11 mouse cellular contexts compared by ENCODE assay signal in the genomic region with DNA sequence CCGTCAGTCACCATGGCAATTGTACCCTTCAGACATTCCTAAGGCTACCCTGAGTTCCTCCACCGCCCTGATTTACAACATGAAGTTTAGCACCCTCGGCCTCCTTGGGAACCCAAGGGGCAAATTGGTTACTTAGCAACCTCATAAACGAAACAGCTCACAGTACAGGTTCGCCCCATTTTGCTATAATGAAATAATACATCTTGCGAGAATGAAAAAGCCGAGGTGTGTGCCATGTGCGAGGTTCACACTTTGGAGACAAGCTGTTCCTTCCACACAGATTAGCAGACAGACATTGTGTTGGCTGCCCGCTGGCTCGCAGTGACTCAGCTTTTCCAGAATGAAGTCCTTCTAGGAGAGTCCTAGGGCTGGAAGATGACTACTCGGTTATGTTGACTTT.
DNase-seq lines count a peak whose midpoint lies in the region; ATAC-seq and TF ChIP-seq lines count a peak whose summit lies in the region.
"Had no signal": no experiment of that assay in that cellular context is flagged by ENCODE, and none has a peak within 500 bp of the region (broad histone marks: within the 10 kb centered on the region; RNA-seq: fewer than 3 reads in every experiment).

No protein-coding gene starts in this region.

- no peaks in the 10 kb centered on the region for H3K4me1 ChIP-seq in intestine, embryonic 14.5 days (replicated peaks; ENCODE audit: control insufficient read depth, insufficient read depth, low read length)
- H3K4me1 ChIP-seq in intestine, postnatal 0 days (replicated peaks; ENCODE audit: control insufficient read depth, insufficient read depth, low read length), result no peaks in the 10 kb centered on the region
- peaks cover 33% of the 10 kb centered on the region for H3K4me1 ChIP-seq in neural tube, embryonic 15.5 days

- H3K9ac ChIP-seq in intestine, embryonic 14.5 days (ENCODE audit: low read length), result no peak overlapping the region
- H3K9ac ChIP-seq in intestine, postnatal 0 days (ENCODE audit: low read depth, low read length), result no peak overlapping the region
- H3K9ac ChIP-seq in neural tube, embryonic 15.5 days (replicated peaks), result no peak overlapping the region
- H3K9ac ChIP-seq: embryonic facial prominence, embryonic 12.5 days; lung, embryonic 14.5 days had no signal

- H3K36me3 ChIP-seq in intestine, embryonic 14.5 days (ENCODE audit: control insufficient read depth, insufficient read depth, low read length), result no peaks in the 10 kb centered on the region
- no peaks in the 10 kb centered on the region for H3K36me3 ChIP-seq in intestine, postnatal 0 days (ENCODE audit: control insufficient read depth, insufficient read depth)
- H3K36me3 ChIP-seq in neural tube, embryonic 15.5 days, result no peaks in the 10 kb centered on the region
- H3K36me3 ChIP-seq: embryonic facial prominence, embryonic 12.5 days had no signal

- WGBS in intestine, embryonic 14.5 days, result 36% methylated on average over 11 of the region's 11 CpGs
- WGBS in intestine, postnatal 0 days, result 34% methylated on average over 11 of the region's 11 CpGs
- WGBS in neural tube, embryonic 15.5 days, result 10% methylated on average over 11 of the region's 11 CpGs

- H3K27ac ChIP-seq in intestine, embryonic 14.5 days (ENCODE audit: low read depth), result no peak overlapping the region
- no peak overlapping the region for H3K27ac ChIP-seq in intestine, postnatal 0 days (ENCODE audit: low read depth, low read length)
- H3K27ac ChIP-seq in neural tube, embryonic 15.5 days (replicated peaks), result peak overlapping the region; percentile 83
- H3K27ac ChIP-seq: embryonic facial prominence, embryonic 12.5 days had no signal

- no peak overlapping the region for H3K4me3 ChIP-seq in intestine, embryonic 14.5 days (ENCODE audit: low read depth, low read length)
- H3K4me3 ChIP-seq in intestine, postnatal 0 days (ENCODE audit: low read depth, low read length), result no peak overlapping the region
- no peak overlapping the region for H3K4me3 ChIP-seq in neural tube, embryonic 15.5 days (replicated peaks)
- H3K4me3 ChIP-seq: embryonic facial prominence, embryonic 12.5 days had no signal

- H3K27me3 ChIP-seq in intestine, embryonic 14.5 days (replicated peaks; ENCODE audit: control insufficient read depth, insufficient read depth, low read length), result no peaks in the 10 kb centered on the region
- no peaks in the 10 kb centered on the region for H3K27me3 ChIP-seq in intestine, postnatal 0 days (replicated peaks; ENCODE audit: control insufficient read depth, insufficient read depth, low read length)
- H3K27me3 ChIP-seq in neural tube, embryonic 15.5 days (replicated peaks), result no peaks in the 10 kb centered on the region
- H3K27me3 ChIP-seq: embryonic facial prominence, embryonic 12.5 days; Patski had no signal

- no peak for DNase-seq in intestine, embryonic 14.5 days (ENCODE audit: low spot score)
- peak; percentile 20 for DNase-seq in embryo, embryonic 11 days
- peak; percentile 80 to 85 for DNase-seq in frontal cortex, postnatal 36 days (ENCODE audit: low spot score in 2 of 2)
- no peak for DNase-seq in liver
- DNase-seq: heart, postnatal 4 days; lung, embryonic 14.5 days had no signal

- peaks cover 6% of the 10 kb centered on the region; the same call in 1 of the 2 replicates for H3K9me3 ChIP-seq in intestine, embryonic 14.5 days (ENCODE audit: control insufficient read depth, low read length)
- no peaks in the 10 kb centered on the region for H3K9me3 ChIP-seq in intestine, postnatal 0 days (ENCODE audit: control insufficient read depth)
- no peaks in the 10 kb centered on the region for H3K9me3 ChIP-seq in neural tube, embryonic 15.5 days (replicated peaks)
- H3K9me3 ChIP-seq: embryonic facial prominence, embryonic 12.5 days had no signal

- TF ChIP-seq CTCF in intestine, postnatal 0 days (IDR thresholded peaks at IDR 0.05; ENCODE audit: low read depth), result no peak

- 0 out of 2 replicates have a peak, but pooled peaks have one; percentile 15 for ATAC-seq in intestine, embryonic 14.5 days (replicated peaks; ENCODE audit: low FRiP score, low TSS enrichment, low read depth)
- ATAC-seq in intestine, postnatal 0 days, result no peak
- ATAC-seq in neural tube, embryonic 15.5 days (ENCODE audit: low FRiP score), result peak; percentile 84
- no peak for ATAC-seq in activated CD4-positive, CD25-positive, alpha-beta regulatory T cell, adult 4 months
- ATAC-seq: Patski had no signal

- no peak overlapping the region for H3K4me2 ChIP-seq in intestine, embryonic 14.5 days (ENCODE audit: low read length)
- no peak overlapping the region for H3K4me2 ChIP-seq in intestine, postnatal 0 days (replicated peaks; ENCODE audit: low read depth)
- no peak overlapping the region for H3K4me2 ChIP-seq in neural tube, embryonic 15.5 days
- H3K4me2 ChIP-seq: embryonic facial prominence, embryonic 12.5 days; lung, embryonic 14.5 days had no signal

Comparison
In these comparisons a context has a peak if more than half of its experiments do, and no peak if none do; other contexts are left out.
1. ATAC-seq: peak in intestine, embryonic 14.5 days (single experiment) and neural tube, embryonic 15.5 days (single experiment); none in intestine, postnatal 0 days (single experiment) and activated CD4-positive, CD25-positive, alpha-beta regulatory T cell, adult 4 months (single experiment).
2. DNase-seq: peak in embryo, embryonic 11 days (single experiment) and frontal cortex, postnatal 36 days (2 of 2); none in intestine, embryonic 14.5 days (single experiment) and liver (single experiment).